Mouse (Mus musculus) embryonic facial prominence, embryonic 10.5 days (tissue): ENCODE measurements around the gene Rgs16. TPM values are rescaled to one million over a fixed set of nuclear protein-coding genes. Genes with fewer than 3 reads are reported as not detected.

Source experiments
- polyA plus RNA-seq: library from polyadenylated mRNA; unstranded; fragments of >200 nt; fragmentation: Nextera tagmentation; extraction: Ambion mirVana; gene quantifications from 2 replicates; pipeline ENCODE4 v1.2.1, GENCODE M21; 2016

Rgs16 gene
- polyA plus RNA-seq, 1 experiment from 2014 or later: 9.5 TPM

Other genes with a start within 250 kb of the Rgs16 start
- 6.7 and 7.8 TPM in 2 replicates for gene Npl, start 190.3 kb upstream of the Rgs16 start, polyA plus RNA-seq
- 2.3 and 2.6 TPM in 2 replicates for gene Rgs8, start 87.3 kb upstream of the Rgs16 start, polyA plus RNA-seq
- gene Rnasel, start 9.1 kb downstream of the Rgs16 start, polyA plus RNA-seq: 8.0 and 9.5 TPM in 2 replicates
- gene Rgsl1, start 103.8 kb downstream of the Rgs16 start, polyA plus RNA-seq: 0.07 TPM in 1 of 2 replicates, not detected in the other
- gene Teddm1b, start 134.0 kb downstream of the Rgs16 start, polyA plus RNA-seq: 0.74 and 0.96 TPM in 2 replicates
- not detected in 2 replicates for gene Teddm1a, start 151.4 kb downstream of the Rgs16 start, polyA plus RNA-seq
- gene Glul, start 159.6 kb downstream of the Rgs16 start, polyA plus RNA-seq: 120 and 129 TPM in 2 replicates
- gene Teddm2, start 159.9 kb downstream of the Rgs16 start, polyA plus RNA-seq: 0.45 and 0.50 TPM in 2 replicates